Mouse (Mus musculus): ENCODE data around the gene Calca. TPM values are rescaled to one million over a fixed set of nuclear protein-coding genes. Genes with fewer than 3 reads are reported as not detected.
"Not testable (repeated sequence)": the region's sequence is repeated elsewhere in the genome, so short reads cannot be mapped to it uniquely, and the experiment has no call there.

Calca gene
- total RNA-seq (2021): not detected
- long read RNA-seq, experiment 1: 0 reads
- long read RNA-seq, experiment 2: 0 reads

DNA sequence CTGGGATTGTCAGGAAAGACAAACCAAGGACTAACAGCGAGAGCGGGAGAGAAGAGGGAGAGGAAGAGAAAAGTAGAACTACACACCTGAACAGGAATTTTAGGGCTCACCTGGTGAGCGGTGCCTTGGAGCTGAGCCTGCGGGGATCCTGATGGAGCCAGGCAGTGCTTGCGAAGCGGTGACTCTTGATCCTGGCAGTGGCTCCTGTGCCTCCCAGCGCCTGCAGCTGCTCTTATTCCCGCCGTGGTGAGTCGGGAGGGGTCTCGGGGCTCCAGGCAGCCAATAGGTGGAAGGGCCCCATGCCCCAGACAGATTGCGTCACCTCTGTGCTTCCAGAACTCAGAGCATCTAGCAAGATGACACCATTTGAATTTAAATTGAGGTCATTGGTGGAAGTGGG lies at the start of gene Calca:
Gene Calca (minus strand): TSS at position 256 of the 400 bp plus-strand sequence.
- intact Hi-C loops (cut with DNase I): no loop called here
- peak in 1 of 2 experiments; percentile 1 for DNase-seq

DNA sequence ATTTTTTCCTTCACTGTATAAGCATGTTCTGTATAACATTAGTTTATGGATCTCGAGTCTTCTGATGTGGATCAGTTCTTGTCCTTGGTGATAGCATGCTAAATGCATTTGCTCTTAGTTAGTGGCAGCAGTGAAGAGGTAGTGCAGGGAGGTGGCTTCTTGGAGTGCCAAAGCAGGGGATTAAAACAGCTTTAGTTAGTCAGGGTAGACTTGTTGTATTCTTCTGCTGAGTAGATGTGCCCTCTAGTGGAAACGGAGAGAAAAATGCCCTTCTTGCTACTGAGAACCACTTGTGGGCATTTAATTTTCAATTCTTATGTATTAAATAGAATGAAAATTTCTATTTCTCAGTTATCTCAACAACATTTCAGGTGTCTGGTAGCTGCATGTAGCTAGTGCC lies 36.5 kb upstream of the Calca start:
- intact Hi-C loops (cut with DNase I): no loop called here
- peak in 1 of 2 experiments; percentile 4 for DNase-seq

DNA sequence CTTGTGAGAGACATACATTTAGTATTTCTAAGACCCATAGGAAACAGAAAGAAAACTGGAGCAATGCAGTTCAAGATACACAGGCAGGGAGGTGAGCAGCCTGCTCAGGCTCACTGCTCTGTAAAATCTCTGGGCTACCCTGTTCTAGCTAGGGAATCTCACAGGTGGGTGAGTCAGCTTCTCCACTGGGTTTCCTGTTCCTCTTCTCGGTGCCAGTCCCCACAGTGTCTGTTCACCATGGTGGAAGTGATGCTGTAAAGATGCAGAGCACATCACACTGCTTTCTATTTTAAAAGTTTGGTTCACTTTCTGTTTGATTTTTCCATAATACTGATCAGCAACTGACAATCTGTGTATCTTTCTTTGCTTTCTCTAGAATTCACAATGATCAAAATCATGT lies 35.2 kb upstream of the Calca start:
- intact Hi-C loops (cut with DNase I): loop anchor here (2.0 kb wide), 1 partner anchor 93 kb away; no protein-coding TSS in a partner anchor
- DNase-seq: no peak

DNA sequence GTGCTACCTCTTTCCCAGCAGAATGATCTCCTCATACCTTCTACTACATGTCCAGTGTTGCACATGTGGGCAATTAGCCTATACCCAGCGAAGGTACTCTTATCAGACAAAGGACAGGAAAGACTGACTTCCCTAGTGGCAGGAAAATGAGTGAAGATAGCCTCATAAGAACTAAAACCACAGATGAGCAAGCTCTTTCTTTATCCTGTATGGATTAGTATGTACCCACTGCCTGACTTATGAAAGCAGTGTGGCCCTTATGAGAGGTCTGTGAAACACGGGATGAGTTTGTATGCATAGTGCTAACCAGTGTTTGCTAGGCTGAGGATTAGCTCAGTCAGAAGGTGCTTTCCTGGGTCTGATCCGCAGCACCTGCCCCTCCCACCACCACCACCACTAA lies 13.6 kb upstream of the Calca start:
- DNase-seq: no peak
- intact Hi-C loops (cut with DNase I): no loop called here

DNA sequence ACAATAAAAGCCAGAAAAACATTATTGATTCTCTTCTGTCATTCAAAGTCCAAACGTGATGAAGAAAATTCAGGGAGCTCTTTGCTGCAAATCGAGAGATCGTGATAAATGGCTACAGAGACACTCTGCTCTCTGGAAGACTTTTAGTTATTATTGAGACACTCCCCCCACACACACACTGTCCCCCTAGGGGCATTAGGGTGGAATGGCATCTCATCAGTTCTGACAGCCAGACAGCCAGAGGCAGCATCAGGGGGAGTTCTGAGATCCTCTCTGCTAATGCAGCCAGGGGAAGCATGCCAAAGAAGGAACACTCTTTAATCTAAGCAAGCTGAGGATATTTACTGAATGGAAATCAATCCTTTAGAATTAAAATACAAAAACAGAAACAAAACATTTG lies 12.6 kb upstream of the Calca start:
- intact Hi-C loops (cut with DNase I): no loop called here
- DNase-seq: no peak

DNA sequence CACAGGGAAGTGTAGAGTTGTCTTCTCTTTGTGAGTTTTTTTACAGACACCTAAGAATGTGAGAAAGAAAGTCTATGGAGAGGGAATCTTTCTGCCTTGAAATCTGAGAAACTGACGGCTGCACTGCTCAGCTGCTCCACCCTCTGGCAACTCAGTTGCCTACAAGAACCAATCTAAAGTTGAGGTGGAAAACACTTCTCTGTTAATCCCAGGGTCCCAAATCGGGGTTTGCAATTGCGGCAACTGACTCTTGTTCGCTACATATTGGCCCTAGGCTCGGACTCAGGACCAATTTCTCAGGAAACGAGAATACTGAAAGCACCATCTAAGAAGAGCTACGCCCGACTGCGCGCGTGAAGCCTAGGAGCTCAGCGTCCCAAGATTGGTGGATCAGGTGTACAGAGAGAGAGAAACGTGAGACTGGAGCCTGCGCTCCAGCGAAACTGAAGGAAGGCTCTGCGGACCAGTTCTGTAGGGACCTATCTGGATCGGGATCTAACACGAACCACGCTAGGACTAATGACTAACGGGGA lies 522 bp downstream of the Calca start:
- intact Hi-C loops (cut with DNase I): loop anchor here (2.0 kb wide), 2 partner anchors 55 to 135 kb away; no protein-coding TSS in a partner anchor
- peak; percentile 16 to 34 for DNase-seq

DNA sequence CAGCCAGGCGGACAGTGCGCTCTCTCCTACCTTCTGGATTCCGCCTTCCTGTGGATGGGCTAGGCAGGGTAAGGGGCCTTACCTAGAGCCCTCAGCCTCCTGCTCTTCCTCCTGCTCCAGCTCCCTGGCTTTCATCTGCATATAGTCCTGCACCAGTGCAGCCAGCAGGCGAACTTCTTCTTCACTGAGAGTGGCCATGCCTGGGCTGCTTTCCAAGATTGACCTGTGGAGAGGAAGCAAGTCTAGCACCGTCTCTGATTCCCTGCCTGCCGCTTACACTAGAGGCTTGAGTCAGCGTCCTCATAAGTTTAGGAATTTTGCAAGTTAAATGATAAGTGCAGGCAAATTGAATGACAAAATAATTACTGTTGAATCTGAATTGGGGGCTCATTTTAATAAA lies 1.8 kb downstream of the Calca start:
- intact Hi-C loops (cut with DNase I): loop anchor here (2.0 kb wide), 2 partner anchors 54 to 134 kb away; no protein-coding TSS in a partner anchor
- no peak for DNase-seq

DNA sequence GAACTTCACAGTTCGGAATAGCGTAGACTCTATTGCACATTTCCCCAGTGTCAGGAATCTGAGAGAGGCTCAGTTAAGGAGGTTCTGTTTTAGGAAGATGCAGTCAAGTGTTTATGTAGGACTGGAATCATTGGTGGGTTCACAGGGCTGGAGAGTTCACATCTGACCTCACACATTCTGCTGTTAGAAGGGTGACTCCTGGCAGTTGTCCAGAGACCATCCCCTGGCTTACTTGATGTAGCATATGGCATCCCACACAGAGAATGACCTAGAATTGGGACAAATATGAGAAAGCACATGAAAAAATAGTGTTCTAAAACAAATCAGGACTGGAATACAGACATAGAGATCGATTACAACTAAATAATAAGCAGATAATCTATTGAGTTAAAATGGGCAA lies 10.2 kb downstream of the Calca start:
- intact Hi-C loops (cut with DNase I): no loop called here
- DNase-seq: no peak

DNA sequence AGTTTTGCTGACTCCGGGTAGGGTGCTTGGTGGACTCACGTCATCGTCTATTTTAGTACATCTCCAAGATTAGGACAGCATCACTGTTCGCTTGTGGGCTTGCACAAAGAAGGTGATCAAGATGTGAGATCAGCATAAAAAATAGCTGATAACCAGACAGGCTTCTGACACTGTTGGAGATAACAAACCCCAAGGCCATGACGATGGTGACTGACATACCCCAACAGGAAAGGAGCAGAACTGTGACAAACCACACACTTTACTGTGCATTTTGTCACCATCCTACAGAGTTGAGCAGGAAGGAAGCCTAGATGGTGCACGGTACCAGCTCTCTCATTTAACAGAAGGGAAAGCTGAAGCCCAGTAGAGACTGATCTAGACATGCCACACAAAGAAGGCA lies 19.4 kb downstream of the Calca start:
- intact Hi-C loops (cut with DNase I): no loop called here
- DNase-seq: no peak

DNA sequence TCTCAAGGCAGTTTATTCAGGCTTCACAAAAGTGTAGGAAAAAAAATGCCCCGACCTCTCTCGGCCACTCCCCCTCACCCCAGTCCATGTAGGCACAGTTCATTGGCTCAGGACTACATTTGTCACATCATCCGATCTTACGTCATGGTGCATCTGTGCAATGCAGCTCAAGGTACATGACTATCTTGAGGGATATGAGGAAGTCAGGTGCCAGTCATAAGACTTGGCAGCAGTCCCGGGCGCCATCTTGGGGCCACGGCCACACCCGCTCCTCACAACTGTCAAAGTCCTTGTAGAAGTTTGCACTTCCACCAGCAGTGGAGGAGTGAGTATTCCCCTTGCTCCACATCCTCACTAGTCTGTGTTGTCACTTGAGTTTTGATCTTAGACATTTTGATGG lies 41.8 kb downstream of the Calca start:
- DNase-seq; intact Hi-C loops (cut with DNase I): not testable (repeated sequence)

DNA sequence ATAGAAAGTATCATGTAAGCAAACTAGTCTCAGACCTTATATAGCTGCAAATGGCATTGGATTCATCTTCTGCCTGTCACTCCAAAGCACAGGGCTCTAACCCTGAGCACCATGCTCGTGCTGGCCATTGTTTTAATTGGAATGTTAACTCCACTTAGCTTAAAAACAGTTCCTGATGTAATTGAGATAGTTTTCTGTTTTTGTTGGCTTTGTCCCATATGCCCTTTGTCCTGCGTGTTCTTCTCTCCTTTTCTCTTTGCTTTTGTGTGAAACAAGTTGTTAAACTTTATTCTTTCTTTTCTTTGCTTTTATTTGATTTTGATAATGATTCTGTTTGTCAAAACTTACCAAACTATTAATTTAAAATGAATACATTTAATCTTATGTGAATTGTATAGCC lies 53.7 kb downstream of the Calca start:
- no peak for DNase-seq
- intact Hi-C loops (cut with DNase I): loop anchor here (5.0 kb wide), 1 partner anchor 135 kb away; the partner anchor contains the start of gene Calcb

Other genes starting within 250 kb of the Calca start
- 1 to 10 TPM; 5.2 to 7.9 TPM for gene Pde3b, start 221.1 kb downstream of the Calca start, total RNA-seq (2021)
- gene Cyp2r1, start 73.4 kb downstream of the Calca start, total RNA-seq (2021): under 1 TPM; 0.43 to 0.78 TPM
- under 1 TPM; 0.54 to 0.79 TPM for gene Calcb, start 82.3 kb upstream of the Calca start, total RNA-seq (2021)
- gene Insc, start 107.3 kb upstream of the Calca start, total RNA-seq (2021): under 1 TPM; 0.74 to 0.83 TPM

Data from heart, postnatal 14 days (tissue).